Mouse (Mus musculus): ENCODE results near the gene Abcb6. TPM values are rescaled to one million over a fixed set of nuclear protein-coding genes. Genes with fewer than 3 reads are reported as not detected.

The Abcb6 gene
- total RNA-seq, 1 experiment from 2014 or later: 3.0 TPM

DNA sequence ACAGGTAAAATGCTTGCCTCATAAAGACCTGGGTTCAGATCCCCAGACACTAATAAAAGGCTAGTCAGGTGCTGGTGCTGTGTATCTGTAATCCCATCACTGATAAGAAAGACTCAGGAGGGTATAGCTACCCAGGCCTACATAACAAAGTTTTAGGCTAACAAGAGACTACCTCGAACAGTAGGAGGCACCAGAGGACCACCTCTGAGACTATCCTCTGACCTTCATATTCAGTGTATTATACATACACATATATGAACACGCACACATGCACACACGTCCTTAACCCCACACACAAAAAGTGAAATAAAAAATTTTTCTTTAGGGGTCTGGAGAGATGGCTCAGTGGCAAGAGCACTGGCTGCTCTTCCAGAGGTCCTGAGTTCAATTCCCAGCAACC, 58.0 kb downstream of the Abcb6 start:
- no peak for ATAC-seq (replicated peaks; ENCODE audit: insufficient number of reproducible peaks, low FRiP score, low TSS enrichment, poor library complexity, severe bottlenecking)

Other genes starting within 250 kb of the Abcb6 start
- gene Cfap65, start 244.8 kb downstream of the Abcb6 start, total RNA-seq (2017): not detected in 3 replicates
- gene Ihh, start 228.7 kb downstream of the Abcb6 start, total RNA-seq (2017): not detected in 3 replicates
- 4.9 to 13.4 TPM (median 7.4 TPM) in 3 replicates for gene Nhej1, start 55.2 kb downstream of the Abcb6 start, total RNA-seq (2017)
- gene Slc23a3, start 46.5 kb downstream of the Abcb6 start, total RNA-seq (2017): not detected in 3 replicates
- 82.6 to 107 TPM (median 99.6 TPM) in 3 replicates for gene Cnppd1, start 37.7 kb downstream of the Abcb6 start, total RNA-seq (2017)
- 24.7 to 70.3 TPM (median 47.7 TPM) in 3 replicates for gene Retreg2, start 37.6 kb downstream of the Abcb6 start, total RNA-seq (2017)
- gene Zfand2b, start 11.7 kb downstream of the Abcb6 start, total RNA-seq (2017): 40.9 to 48.3 TPM (median 44.9 TPM) in 3 replicates
- gene Ankzf1, start 11.8 kb upstream of the Abcb6 start, total RNA-seq (2017): 23.7 to 43.4 TPM (median 31.6 TPM) in 3 replicates
- 14.6 to 21.0 TPM (median 20.4 TPM) in 3 replicates for gene Atg9a, start 11.8 kb upstream of the Abcb6 start, total RNA-seq (2017)
- gene Glb1l, start 30.4 kb upstream of the Abcb6 start, total RNA-seq (2017): 9.2 to 12.8 TPM (median 9.2 TPM) in 3 replicates
- 35.5 to 62.5 TPM (median 42.0 TPM) in 3 replicates for gene Stk16, start 30.4 kb upstream of the Abcb6 start, total RNA-seq (2017)
- gene Tuba4a, start 39.5 kb upstream of the Abcb6 start, total RNA-seq (2017): 55.7 to 63.9 TPM (median 58.5 TPM) in 3 replicates
- gene A630095N17Rik, start 51.7 kb upstream of the Abcb6 start, total RNA-seq (2017): not detected in 3 replicates
- 22.6 to 64.3 TPM (median 30.7 TPM) in 3 replicates for gene Dnajb2, start 56.0 kb upstream of the Abcb6 start, total RNA-seq (2017)
- not detected in 3 replicates for gene Ptprn, start 84.1 kb upstream of the Abcb6 start, total RNA-seq (2017)
- gene Resp18, start 98.0 kb upstream of the Abcb6 start, total RNA-seq (2017): not detected in 3 replicates
- 24.0 to 37.3 TPM (median 32.1 TPM) in 3 replicates for gene Dnpep, start 137.6 kb upstream of the Abcb6 start, total RNA-seq (2017)
- gene Des, start 179.9 kb upstream of the Abcb6 start, total RNA-seq (2017): not detected in 3 replicates
- gene Speg, start 194.9 kb upstream of the Abcb6 start, total RNA-seq (2017): 0.49 TPM in 1 of 3 replicates, not detected in the others

Measured in monocyte, adult 5-6 weeks (primary cell).